Mouse (Mus musculus): ENCODE measurements around the gene Mcm2.

DNA sequence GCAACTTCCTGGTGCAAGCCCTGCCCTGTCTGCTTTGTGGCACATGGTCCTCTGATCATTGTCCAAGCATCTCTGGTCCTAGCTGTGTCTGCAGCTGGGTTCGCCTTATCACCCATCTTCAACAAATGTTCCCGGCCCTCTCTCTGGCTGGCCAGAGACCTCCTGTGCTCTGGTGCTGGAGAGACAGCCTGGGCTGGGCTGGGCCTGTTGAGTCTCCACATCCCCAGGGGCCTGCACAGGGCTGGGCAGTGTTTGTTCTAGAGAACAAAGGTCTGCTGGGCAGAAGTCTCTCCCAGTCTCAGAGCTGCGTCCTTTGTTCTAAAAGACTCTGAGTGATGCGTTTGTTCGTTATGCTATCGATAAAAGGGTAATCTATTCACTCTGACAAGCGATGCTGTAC is 31.5 kb upstream of the Mcm2 start:
- TF ChIP-seq GATA1 (IDR thresholded peaks at IDR 0.05; ENCODE audit: low read length) = no peak
- TF ChIP-seq TAL1 (IDR thresholded peaks at IDR 0.05; ENCODE audit: low read length) = no peak
